Mouse (Mus musculus) G1E (cell line): Measurements from ENCODE around the gene Nlrp1b.

Experiments used
- CTCF ChIP-seq: IDR thresholded peaks from 2 replicates; pipeline ENCODE4 v1.5.1; 2012; ENCODE audit warnings: low read depth, low read length, inconsistent platforms, mixed read lengths
- GATA2 ChIP-seq: IDR thresholded peaks from 2 replicates; pipeline ENCODE4 v1.6.1; 2012; ENCODE audit warnings: low read depth, low read length, inconsistent platforms, borderline replicate concordance

DNA sequence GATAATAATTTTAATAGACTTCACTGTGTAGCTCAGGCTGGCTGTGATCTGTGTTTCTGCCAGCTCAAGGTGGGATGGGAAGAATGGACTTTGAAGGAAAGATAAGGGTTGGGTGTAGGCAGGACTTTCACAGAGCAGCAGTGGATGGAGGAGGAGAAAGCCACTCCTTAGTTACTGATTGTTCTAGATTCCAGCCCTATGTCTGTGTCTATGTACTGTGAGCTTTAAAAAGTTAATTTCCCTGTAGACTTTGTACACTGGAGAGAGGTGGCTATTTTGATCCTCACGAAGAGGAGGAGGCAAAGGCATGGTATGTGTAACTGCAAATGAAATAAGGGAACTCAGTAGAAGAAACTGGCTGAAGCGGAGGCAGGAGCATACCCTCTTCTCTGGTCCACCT is 31.2 kb downstream of the Nlrp1b start:
- TF ChIP-seq CTCF (no peak), GATA2 (no peak)
